12 mouse cellular contexts compared by ENCODE assay signal in genomic region chr11:109553921-109554320, GRCm38 (mm10). TPM values are rescaled to one million over a fixed set of nuclear protein-coding genes. Genes with fewer than 3 reads are reported as not detected.
DNase-seq lines count a peak whose midpoint lies in the region; ATAC-seq and TF ChIP-seq lines count a peak whose summit lies in the region.
"Had no signal": no experiment of that assay in that cellular context is flagged by ENCODE, and none has a peak within 500 bp of the region (broad histone marks: within the 10 kb centered on the region; RNA-seq: fewer than 3 reads in every experiment).

No protein-coding gene starts in this region.

- H3K27me3 ChIP-seq in thymus, adult 2 months (ENCODE audit: control insufficient read depth, insufficient read depth, low read length): no peaks in the 10 kb centered on the region
- no peaks in the 10 kb centered on the region for H3K27me3 ChIP-seq in intestine, embryonic 14.5 days (replicated peaks; ENCODE audit: control insufficient read depth, insufficient read depth, low read length)
- no peaks in the 10 kb centered on the region for H3K27me3 ChIP-seq in small intestine, adult 2 months (ENCODE audit: control insufficient read depth, insufficient read depth, low read length)
- H3K27me3 ChIP-seq: hindbrain, embryonic 13.5 days had no signal

- no peak for TF ChIP-seq POLR2A in thymus, adult 2 months (IDR thresholded peaks at IDR 0.05; ENCODE audit: control insufficient read depth, extremely low read depth, insufficient read depth, low read length, poor library complexity)
- TF ChIP-seq POLR2A in small intestine, adult 2 months (IDR thresholded peaks at IDR 0.05; ENCODE audit: low read depth, low read length): no peak

- H3K4me3 ChIP-seq in thymus, adult 2 months (ENCODE audit: control insufficient read depth, insufficient read depth, low read length): no peak overlapping the region
- no peak overlapping the region for H3K4me3 ChIP-seq in intestine, embryonic 14.5 days (ENCODE audit: low read depth, low read length)
- H3K4me3 ChIP-seq in small intestine, adult 2 months (ENCODE audit: low read depth, low read length): no peak overlapping the region
- H3K4me3 ChIP-seq: hindbrain, embryonic 13.5 days; megakaryocyte, embryonic 14.5 days had no signal

- H3K9ac ChIP-seq in intestine, embryonic 14.5 days (ENCODE audit: low read length): no peak overlapping the region
- H3K9ac ChIP-seq: hindbrain, embryonic 13.5 days had no signal

- H3K9me3 ChIP-seq in intestine, embryonic 14.5 days (ENCODE audit: control insufficient read depth, low read length): no peaks in the 10 kb centered on the region
- H3K9me3 ChIP-seq: hindbrain, embryonic 13.5 days had no signal

- H3K27ac ChIP-seq in thymus, adult 2 months (ENCODE audit: control insufficient read depth, insufficient read depth, low read length): peak overlapping the region; percentile 1; the same call in 1 of the 2 replicates
- peak overlapping the region; percentile 48; the same call in 1 of the 2 replicates for H3K27ac ChIP-seq in intestine, embryonic 14.5 days (ENCODE audit: low read depth)
- H3K27ac ChIP-seq in small intestine, adult 2 months (ENCODE audit: insufficient read depth, low read depth, low read length): peak overlapping the region; percentile 79; the same call in 1 of the 2 replicates
- H3K27ac ChIP-seq: hindbrain, embryonic 13.5 days had no signal

- ATAC-seq in intestine, embryonic 14.5 days (replicated peaks; ENCODE audit: low FRiP score, low TSS enrichment, low read depth): no peak

- H3K4me1 ChIP-seq in thymus, adult 2 months (replicated peaks; ENCODE audit: control insufficient read depth, insufficient read depth, low read length): peaks cover 5% of the 10 kb centered on the region
- H3K4me1 ChIP-seq in intestine, embryonic 14.5 days (replicated peaks; ENCODE audit: control insufficient read depth, insufficient read depth, low read length): no peaks in the 10 kb centered on the region
- peaks cover 25% of the 10 kb centered on the region for H3K4me1 ChIP-seq in small intestine, adult 2 months (ENCODE audit: control insufficient read depth, insufficient read depth, insufficient read length, low read length)
- H3K4me1 ChIP-seq: hindbrain, embryonic 13.5 days had no signal

- H3K36me3 ChIP-seq in thymus, adult 2 months (ENCODE audit: control insufficient read depth, insufficient read depth, low read length): no peaks in the 10 kb centered on the region
- no peaks in the 10 kb centered on the region for H3K36me3 ChIP-seq in intestine, embryonic 14.5 days (ENCODE audit: control insufficient read depth, insufficient read depth, low read length)
- H3K36me3 ChIP-seq in small intestine, adult 2 months (ENCODE audit: control insufficient read depth, insufficient read depth, low read length): no peaks in the 10 kb centered on the region
- H3K36me3 ChIP-seq: hindbrain, embryonic 13.5 days had no signal

- DNase-seq in thymus, adult 2 months: peak; percentile 28
- DNase-seq in thymus, adult 18-20 months: no peak
- DNase-seq in intestine, embryonic 14.5 days (ENCODE audit: low spot score): no peak
- DNase-seq in layer of hippocampus, adult 9-11 months: no peak
- DNase-seq in adrenal gland, postnatal 10 days: no peak
- no peak for DNase-seq in layer of hippocampus, postnatal 14 days (ENCODE audit: low spot score in 2 of 2)
- DNase-seq: cerebellum, postnatal 25 days; heart, adult 18-20 months; layer of hippocampus, postnatal 36 days had no signal

- 21% methylated on average over 4 of the region's 4 CpGs for WGBS in thymus, adult 2 months
- WGBS in intestine, embryonic 14.5 days: 56% methylated on average over 4 of the region's 4 CpGs
- 66% methylated on average over 4 of the region's 4 CpGs for WGBS in small intestine, adult 2 months

- TF ChIP-seq CTCF in thymus, adult 2 months (IDR thresholded peaks at IDR 0.05; ENCODE audit: borderline replicate concordance, control insufficient read depth, extremely low read depth, insufficient read depth, low read length, poor library complexity): no peak
- TF ChIP-seq CTCF in small intestine, adult 2 months (IDR thresholded peaks at IDR 0.05; ENCODE audit: extremely low read depth, insufficient read length, insufficient replicate concordance, low read depth, low read length): no peak

- no peak overlapping the region for H3K4me2 ChIP-seq in intestine, embryonic 14.5 days (ENCODE audit: low read length)
- H3K4me2 ChIP-seq: hindbrain, embryonic 13.5 days had no signal

RNA-seq across cellular contexts. Expression of gene Wipi1, which starts 57.8 kb away (rescaled TPM):
- polyA plus RNA-seq in thymus, adult 2 months (2012; rRNA removed): 4.7 and 7.0 TPM in 2 replicates
- 18.0 and 18.2 TPM in 2 replicates for polyA plus RNA-seq in intestine, embryonic 14.5 days (2014; fragmentation: Nextera tagmentation; extraction: Ambion mirVana)
- 5.4 and 6.7 TPM in 2 replicates for polyA plus RNA-seq in small intestine, adult 2 months (2012; rRNA removed)
- 10 to 100 TPM; 35.0 to 44.2 TPM for total RNA-seq in adrenal gland, postnatal 10 days (2021)
- total RNA-seq in layer of hippocampus, postnatal 14 days (2021): 10 to 100 TPM; 23.1 to 25.6 TPM

Comparison
In these comparisons a context has a peak if more than half of its experiments do, and no peak if none do; other contexts are left out.
1. H3K27ac ChIP-seq: peak in every context shown above with its lines; median percentile 79 in small intestine, adult 2 months; 48 in intestine, embryonic 14.5 days; 1 in thymus, adult 2 months.